Mouse (Mus musculus) forebrain, postnatal 0 days (tissue): ENCODE results near the gene Scd1. TPM values are rescaled to one million over a fixed set of nuclear protein-coding genes. Genes with fewer than 3 reads are reported as not detected.

Experiments
- ATAC-seq: fragments of 200-750 bp; cut with Nextera tagmentation; 2 replicates; pipeline ENCODE4 v1.8.0; 2017; ENCODE audit warnings: mild to moderate bottlenecking, moderate library complexity
- DNase-seq: peaks from one replicate; pipeline ENCODE4 v3.0.0-alpha.2; 2015
- H3K27ac ChIP-seq: fragments of 300-500 bp; sonication (generic); 2 replicates; pipeline ENCODE4 v1.5.1; 2014; ENCODE audit warnings: low read depth, mild to moderate bottlenecking, antibody characterized with exemption, low read length, moderate library complexity, mixed read lengths
- H3K27me3 ChIP-seq: fragments of 300-500 bp; sonication (generic); 2 replicates; pipeline ENCODE4 v1.6.1; 2014; ENCODE audit warnings: mild to moderate bottlenecking, low read length, mixed read lengths; ENCODE audit not compliant: insufficient read depth
- H3K36me3 ChIP-seq: fragments of 300-500 bp; sonication (generic); 2 replicates; pipeline ENCODE4 v1.6.1; 2014; ENCODE audit warnings: mild to moderate bottlenecking, moderate library complexity; ENCODE audit not compliant: insufficient read depth
- H3K4me1 ChIP-seq: fragments of 300-500 bp; sonication (generic); 2 replicates; pipeline ENCODE4 v1.6.1; 2014; ENCODE audit warnings: antibody characterized with exemption; ENCODE audit not compliant: insufficient read depth
- H3K4me2 ChIP-seq: fragments of 300-500 bp; sonication (generic); 2 replicates; pipeline ENCODE4 v1.6.1; 2014; ENCODE audit warnings: low read depth, mild to moderate bottlenecking, moderate library complexity
- H3K4me3 ChIP-seq: fragments of 300-500 bp; sonication (generic); 2 replicates; pipeline ENCODE4 v1.5.1; 2014; ENCODE audit warnings: low read depth, low read length, mixed read lengths
- H3K9ac ChIP-seq: fragments of 300-500 bp; sonication (generic); 2 replicates; pipeline ENCODE4 v1.6.1; 2014; ENCODE audit warnings: mild to moderate bottlenecking
- H3K9me3 ChIP-seq: fragments of 300-500 bp; sonication (generic); 2 replicates; pipeline ENCODE4 v1.6.1; 2016; ENCODE audit warnings: low read length
- CTCF ChIP-seq: sonication (generic); IDR thresholded peaks from 2 replicates; pipeline ENCODE4 v1.5.1; 2016; ENCODE audit warnings: antibody characterized with exemption, control low read depth, low read depth
- WGBS: fragments of 180-500 bp; shearing (Covaris S2); extraction: QIAGEN DNeasy Blood & Tissue Kit; methylation state at CpG from one replicate; pipeline ENCODE4 v1.1.7; 2014; 5-methylcytosine and 5-hydroxymethylcytosine counted together
- polyA plus RNA-seq: library from polyadenylated mRNA; unstranded; fragments of >200 nt; fragmentation: Nextera tagmentation; extraction: Ambion mirVana; gene quantifications from 2 replicates; pipeline ENCODE4 v1.2.1, GENCODE M21; 2015
- total RNA-seq: library from RNA; depleted of rRNA; stranded (reverse); fragments of >200 nt; gene quantifications from 2 replicates; pipeline ENCODE4 v1.2.3, GENCODE M21; 2014; rRNA removed

Scd1 gene
- total RNA-seq, result 30.8 and 41.0 TPM in 2 replicates
- polyA plus RNA-seq, result 5.2 and 8.7 TPM in 2 replicates

DNA sequence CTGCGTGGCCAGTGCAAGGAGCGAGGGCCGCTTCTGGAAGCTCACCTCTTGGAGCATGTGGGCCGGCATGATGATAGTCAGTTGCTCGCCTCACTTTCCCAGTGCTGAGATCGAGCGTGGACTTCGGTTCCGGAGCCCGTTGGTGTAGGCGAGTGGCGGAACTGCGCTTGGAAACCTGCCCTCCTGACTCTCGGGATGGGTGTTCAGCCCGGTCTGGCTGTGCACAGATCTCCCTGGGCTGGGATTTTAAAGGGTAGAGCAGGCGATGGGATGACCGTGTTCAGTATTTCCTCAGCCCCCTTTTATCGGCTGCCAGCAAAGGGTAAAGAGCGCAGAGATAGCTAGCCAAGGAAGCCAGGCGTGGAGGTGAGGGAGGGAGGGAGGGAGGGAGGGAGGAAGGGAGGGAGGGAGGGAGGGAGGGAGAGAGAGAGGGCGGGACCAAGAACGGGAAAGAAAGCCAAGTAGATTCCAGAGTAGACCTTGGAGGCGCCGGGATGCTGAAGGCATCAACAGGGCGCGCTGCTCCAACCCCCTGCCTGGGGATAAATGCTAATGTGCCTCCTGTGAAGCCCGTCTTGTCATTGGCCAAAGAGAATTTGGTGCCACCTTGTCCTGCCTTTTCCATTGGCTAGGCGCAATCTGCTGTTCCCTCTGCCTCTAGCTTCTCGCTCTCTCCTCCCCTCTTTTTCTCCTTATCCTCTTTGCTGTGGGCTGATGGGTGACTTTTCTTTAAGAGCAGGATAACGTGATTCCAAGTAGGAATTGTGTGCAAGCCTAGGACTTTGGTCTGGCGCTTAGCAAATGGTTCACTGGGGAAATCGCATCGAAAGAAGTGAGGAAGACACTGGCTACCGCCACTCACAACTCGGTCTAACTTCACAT lies at the start of gene Scd1:
TSS of gene Scd1 (minus strand) at position 539 of the 882 bp plus-strand sequence.
- H3K27me3 ChIP-seq, result no peaks in the 10 kb centered on the region
- H3K9ac ChIP-seq, result peak within 1 kb of the TSS; percentile 50
- ATAC-seq (peak; percentile 97), DNase-seq (peak; percentile 87)
- H3K9me3 ChIP-seq, result no peaks in the 10 kb centered on the region
- WGBS, result 1% methylated on average over 34 of the region's 35 CpGs
- H3K4me2 ChIP-seq, result peak within 1 kb of the TSS; percentile 94
- peak within 1 kb of the TSS; percentile 80 for H3K27ac ChIP-seq
- peaks cover 8% of the 10 kb centered on the region; the same call in 1 of the 2 replicates for H3K4me1 ChIP-seq
- peaks cover 3% of the 10 kb centered on the region for H3K36me3 ChIP-seq
- H3K4me3 ChIP-seq, result peak within 1 kb of the TSS; percentile 59
- 0 out of 2 replicates have a peak, but pooled peaks have one; percentile 10 for TF ChIP-seq CTCF

DNA sequence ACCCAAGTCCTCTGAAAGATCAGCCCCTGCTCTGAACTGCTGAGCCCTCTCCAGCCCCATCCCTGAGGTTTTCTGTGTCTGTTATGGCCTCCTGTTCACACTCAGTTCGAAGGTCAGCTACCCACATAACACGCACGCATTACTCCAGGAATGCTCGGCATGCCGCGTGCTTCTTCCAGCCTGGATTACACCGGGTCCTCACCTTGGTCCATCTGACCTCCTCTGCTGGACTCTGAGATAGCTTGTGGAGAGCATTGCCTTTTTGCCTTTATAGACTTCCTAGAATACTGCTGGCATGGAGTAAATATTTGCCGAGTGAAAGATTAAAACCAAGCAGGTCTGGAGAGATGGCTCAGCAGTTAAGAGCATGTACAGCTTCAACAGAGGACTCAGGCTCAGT lies 47.7 kb upstream of the Scd1 start:
- Histone ChIP-seq H3K4me1 (no peaks in the 10 kb centered on the region), H3K9ac (no peak overlapping the region), H3K27ac (no peak overlapping the region), H3K27me3 (no peaks in the 10 kb centered on the region), H3K4me2 (no peak overlapping the region), H3K4me3 (no peak overlapping the region), H3K36me3 (no peaks in the 10 kb centered on the region), H3K9me3 (no peaks in the 10 kb centered on the region)
- no peak for ATAC-seq
- TF ChIP-seq CTCF, result no peak
- WGBS, result 90% methylated on average over 8 of the region's 8 CpGs
- DNase-seq, result no peak

DNA sequence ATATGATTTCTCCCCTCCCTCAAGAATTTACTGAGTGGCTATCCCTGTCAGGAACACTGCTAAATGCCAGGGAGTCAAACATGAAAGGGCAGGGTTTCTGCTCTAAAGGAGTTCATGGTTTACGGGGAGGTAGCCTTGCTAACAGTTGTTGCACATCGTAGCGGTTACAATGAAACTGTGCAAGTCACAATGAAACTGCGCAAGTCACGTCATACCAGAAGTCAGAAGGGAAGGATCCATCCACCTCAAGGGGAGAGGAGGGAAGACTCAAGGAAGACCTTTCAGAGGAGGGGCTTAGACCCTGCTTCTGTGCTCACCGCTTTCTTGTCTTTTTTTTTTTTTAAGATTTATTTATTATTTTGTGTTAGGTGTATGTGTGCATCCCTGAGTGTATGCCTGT lies 47.2 kb upstream of the Scd1 start:
- no peaks in the 10 kb centered on the region for H3K9me3 ChIP-seq
- no peak overlapping the region for H3K27ac ChIP-seq
- no peak for DNase-seq
- H3K4me1 ChIP-seq, result no peaks in the 10 kb centered on the region
- 91% methylated on average over 6 of the region's 6 CpGs for WGBS
- no peak overlapping the region for H3K4me2 ChIP-seq
- H3K4me3 ChIP-seq, result no peak overlapping the region
- H3K27me3 ChIP-seq, result no peaks in the 10 kb centered on the region
- H3K9ac ChIP-seq, result no peak overlapping the region
- no peak for ATAC-seq
- no peak for TF ChIP-seq CTCF
- no peaks in the 10 kb centered on the region for H3K36me3 ChIP-seq

- DNase-seq, result no peak
- no peaks in the 10 kb centered on the region for H3K4me1 ChIP-seq
- H3K4me2 ChIP-seq, result no peak overlapping the region
- no peak overlapping the region for H3K27ac ChIP-seq
- TF ChIP-seq CTCF, result no peak
- H3K9ac ChIP-seq, result no peak overlapping the region
- WGBS, result 83% methylated on average over 4 of the region's 4 CpGs
- H3K36me3 ChIP-seq, result no peaks in the 10 kb centered on the region
- H3K4me3 ChIP-seq, result no peak overlapping the region
- H3K9me3 ChIP-seq, result no peaks in the 10 kb centered on the region
- H3K27me3 ChIP-seq, result no peaks in the 10 kb centered on the region
- no peak for ATAC-seq
Observed at GRCm38 (mm10) chr19:44447927-44448326, 40.2 kb upstream of the Scd1 start.

DNA sequence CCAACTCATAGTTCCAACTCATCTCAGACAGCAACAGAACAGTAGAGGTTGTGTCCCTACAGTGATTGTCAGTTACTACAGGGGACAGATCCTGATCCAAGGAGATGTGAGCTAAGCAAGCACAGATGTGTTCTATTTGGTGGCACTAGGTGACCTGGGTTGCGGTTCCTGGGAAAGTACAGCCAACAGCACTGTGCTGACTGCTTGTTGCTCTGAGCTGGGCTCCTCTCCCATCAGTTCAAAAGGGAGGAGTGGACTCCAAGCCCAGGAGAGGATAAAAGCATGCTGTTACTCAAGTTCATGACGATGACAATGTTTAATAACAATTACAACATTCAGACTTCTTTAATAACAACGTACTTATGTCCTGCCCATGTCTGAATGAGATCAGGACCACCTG lies 38.1 kb upstream of the Scd1 start:
- ATAC-seq (no peak), DNase-seq (no peak)
- H3K4me3 ChIP-seq, result no peak overlapping the region
- no peak overlapping the region for H3K4me2 ChIP-seq
- no peak overlapping the region for H3K27ac ChIP-seq
- H3K9me3 ChIP-seq, result no peaks in the 10 kb centered on the region
- H3K36me3 ChIP-seq, result no peaks in the 10 kb centered on the region
- H3K4me1 ChIP-seq, result no peaks in the 10 kb centered on the region
- no peak overlapping the region for H3K9ac ChIP-seq
- WGBS, result 84% methylated on average over 3 of the region's 3 CpGs
- no peak for TF ChIP-seq CTCF
- H3K27me3 ChIP-seq, result no peaks in the 10 kb centered on the region

GRCm38 (mm10) chr19:44439302-44439701 lies 31.6 kb upstream of the Scd1 start:
- no peak overlapping the region for H3K4me3 ChIP-seq
- H3K9me3 ChIP-seq, result no peaks in the 10 kb centered on the region
- TF ChIP-seq CTCF, result no peak
- no peaks in the 10 kb centered on the region for H3K27me3 ChIP-seq
- no peak overlapping the region for H3K4me2 ChIP-seq
- ATAC-seq (no peak), DNase-seq (no peak)
- H3K9ac ChIP-seq, result no peak overlapping the region
- no peaks in the 10 kb centered on the region for H3K36me3 ChIP-seq
- H3K27ac ChIP-seq, result no peak overlapping the region
- 46% methylated on average over 4 of the region's 4 CpGs for WGBS
- no peaks in the 10 kb centered on the region for H3K4me1 ChIP-seq

GRCm38 (mm10) chr19:44437975-44438374 lies 30.3 kb upstream of the Scd1 start:
- Histone ChIP-seq H3K4me3 (no peak overlapping the region), H3K27ac (no peak overlapping the region), H3K4me1 (no peaks in the 10 kb centered on the region), H3K9me3 (no peaks in the 10 kb centered on the region), H3K4me2 (no peak overlapping the region), H3K27me3 (no peaks in the 10 kb centered on the region), H3K9ac (no peak overlapping the region), H3K36me3 (no peaks in the 10 kb centered on the region)
- TF ChIP-seq CTCF, result no peak
- ATAC-seq (no peak), DNase-seq (no peak)
- WGBS, result 73% methylated on average over 6 of the region's 6 CpGs
